Comparison of ENCODE assay signal across 10 mouse cellular contexts in genomic region chr8:26627191-26627891, GRCm38 (mm10).
DNase-seq lines count a peak whose midpoint lies in the region; ATAC-seq and TF ChIP-seq lines count a peak whose summit lies in the region.
"Had no signal": no experiment of that assay in that cellular context is flagged by ENCODE, and none has a peak within 500 bp of the region (broad histone marks: within the 10 kb centered on the region; RNA-seq: fewer than 3 reads in every experiment).

No protein-coding gene starts in this region.

- no peaks in the 10 kb centered on the region for H3K27me3 ChIP-seq in intestine, embryonic 14.5 days (replicated peaks; ENCODE audit: control insufficient read depth, insufficient read depth, low read length)
- H3K27me3 ChIP-seq in intestine, postnatal 0 days (replicated peaks; ENCODE audit: control insufficient read depth, insufficient read depth, low read length), result no peaks in the 10 kb centered on the region
- H3K27me3 ChIP-seq in midbrain, postnatal 0 days (ENCODE audit: insufficient read depth, low read length), result no peaks in the 10 kb centered on the region
- H3K27me3 ChIP-seq: CH12.LX had no signal

- no peaks in the 10 kb centered on the region for H3K9me3 ChIP-seq in intestine, embryonic 14.5 days (ENCODE audit: control insufficient read depth, low read length)
- no peaks in the 10 kb centered on the region for H3K9me3 ChIP-seq in intestine, postnatal 0 days (ENCODE audit: control insufficient read depth)
- no peaks in the 10 kb centered on the region for H3K9me3 ChIP-seq in midbrain, postnatal 0 days (ENCODE audit: low read length)
- H3K9me3 ChIP-seq: heart, embryonic 10.5 days had no signal

- no peak overlapping the region for H3K9ac ChIP-seq in intestine, embryonic 14.5 days (ENCODE audit: low read length)
- no peak overlapping the region for H3K9ac ChIP-seq in intestine, postnatal 0 days (ENCODE audit: low read depth, low read length)
- H3K9ac ChIP-seq in midbrain, postnatal 0 days (replicated peaks; ENCODE audit: low read length, poor library complexity, severe bottlenecking), result no peak overlapping the region

- ATAC-seq in intestine, embryonic 14.5 days (replicated peaks; ENCODE audit: low FRiP score, low TSS enrichment, low read depth), result 0 out of 2 replicates have a peak, but pooled peaks have one; percentile 28
- no peak for ATAC-seq in intestine, postnatal 0 days
- ATAC-seq in midbrain, postnatal 0 days (ENCODE audit: low FRiP score), result no peak

- H3K4me3 ChIP-seq in intestine, embryonic 14.5 days (ENCODE audit: low read depth, low read length), result no peak overlapping the region
- H3K4me3 ChIP-seq in intestine, postnatal 0 days (ENCODE audit: low read depth, low read length), result no peak overlapping the region
- H3K4me3 ChIP-seq in midbrain, postnatal 0 days (ENCODE audit: low read depth, low read length), result no peak overlapping the region
- H3K4me3 ChIP-seq: heart, embryonic 10.5 days had no signal

- peaks cover 15% of the 10 kb centered on the region for H3K4me1 ChIP-seq in intestine, embryonic 14.5 days (replicated peaks; ENCODE audit: control insufficient read depth, insufficient read depth, low read length)
- H3K4me1 ChIP-seq in intestine, postnatal 0 days (replicated peaks; ENCODE audit: control insufficient read depth, insufficient read depth, low read length), result no peaks in the 10 kb centered on the region
- H3K4me1 ChIP-seq in midbrain, postnatal 0 days (ENCODE audit: insufficient read depth, low read length), result peaks cover 5% of the 10 kb centered on the region; the same call in 1 of the 2 replicates

- H3K36me3 ChIP-seq in intestine, embryonic 14.5 days (ENCODE audit: control insufficient read depth, insufficient read depth, low read length), result no peaks in the 10 kb centered on the region
- H3K36me3 ChIP-seq in intestine, postnatal 0 days (ENCODE audit: control insufficient read depth, insufficient read depth), result no peaks in the 10 kb centered on the region
- H3K36me3 ChIP-seq in midbrain, postnatal 0 days (ENCODE audit: insufficient read depth, low read length), result no peaks in the 10 kb centered on the region
- H3K36me3 ChIP-seq: heart, embryonic 10.5 days had no signal

- no peak for TF ChIP-seq CTCF in intestine, postnatal 0 days (IDR thresholded peaks at IDR 0.05; ENCODE audit: low read depth)
- TF ChIP-seq CTCF in midbrain, postnatal 0 days (IDR thresholded peaks at IDR 0.05), result 0 out of 2 replicates have a peak, but pooled peaks have one; percentile 3

- DNase-seq in intestine, embryonic 14.5 days (ENCODE audit: low spot score), result peak; percentile 59
- peak; percentile 31 to 50 for DNase-seq in cerebellum, postnatal 25 days
- DNase-seq in forelimb bud, embryonic 11.5 days (ENCODE audit: low read depth, low spot score), result peak; percentile 57
- peak; percentile 43 for DNase-seq in midbrain, postnatal 0 days (ENCODE audit: low spot score)
- no peak for DNase-seq in adrenal gland, postnatal 25 days
- no peak for DNase-seq in left cerebral cortex, adult 18-20 months (ENCODE audit: low spot score in 2 of 2)
- DNase-seq in thymus, postnatal 36 days, result no peak

- no peak overlapping the region for H3K27ac ChIP-seq in intestine, embryonic 14.5 days (ENCODE audit: low read depth)
- no peak overlapping the region for H3K27ac ChIP-seq in intestine, postnatal 0 days (ENCODE audit: low read depth, low read length)
- H3K27ac ChIP-seq in midbrain, postnatal 0 days (ENCODE audit: low read depth, low read length), result no peak overlapping the region
- H3K27ac ChIP-seq: heart, embryonic 10.5 days had no signal

- WGBS in intestine, embryonic 14.5 days, result 33% methylated on average over 18 of the region's 18 CpGs
- 43% methylated on average over 18 of the region's 18 CpGs for WGBS in intestine, postnatal 0 days
- 72% methylated on average over 17 of the region's 18 CpGs for WGBS in midbrain, postnatal 0 days

- H3K4me2 ChIP-seq in intestine, embryonic 14.5 days (ENCODE audit: low read length), result no peak overlapping the region
- H3K4me2 ChIP-seq in intestine, postnatal 0 days (replicated peaks; ENCODE audit: low read depth), result no peak overlapping the region
- no peak overlapping the region for H3K4me2 ChIP-seq in midbrain, postnatal 0 days (ENCODE audit: low read depth, low read length, poor library complexity, severe bottlenecking)

Comparison
In these comparisons a context has a peak if more than half of its experiments do, and no peak if none do; other contexts are left out.
1. DNase-seq: peak in intestine, embryonic 14.5 days (single experiment), cerebellum, postnatal 25 days (2 of 2), forelimb bud, embryonic 11.5 days (single experiment) and midbrain, postnatal 0 days (single experiment); none in adrenal gland, postnatal 25 days (single experiment), left cerebral cortex, adult 18-20 months (0 of 2) and thymus, postnatal 36 days (0 of 2).